8 mouse cellular contexts compared by ENCODE assay signal in genomic region chr14:8161777-8162176, GRCm38 (mm10). TPM values are rescaled to one million over a fixed set of nuclear protein-coding genes. Genes with fewer than 3 reads are reported as not detected.
DNase-seq lines count a peak whose midpoint lies in the region; ATAC-seq lines count a peak whose summit lies in the region.
"Had no signal": no experiment of that assay in that cellular context is flagged by ENCODE, and none has a peak within 500 bp of the region (broad histone marks: within the 10 kb centered on the region; RNA-seq: fewer than 3 reads in every experiment).

No protein-coding gene starts in this region.

- no peak overlapping the region for H3K9ac ChIP-seq in kidney, embryonic 16.5 days (replicated peaks; ENCODE audit: low read length)
- H3K9ac ChIP-seq: liver, embryonic 13.5 days had no signal

- H3K4me2 ChIP-seq in kidney, embryonic 16.5 days (replicated peaks; ENCODE audit: low read depth, low read length): no peak overlapping the region
- H3K4me2 ChIP-seq: liver, embryonic 13.5 days had no signal

- ATAC-seq in kidney, embryonic 16.5 days (ENCODE audit: low FRiP score, low TSS enrichment): no peak
- ATAC-seq in CD4-positive, CD25-positive, alpha-beta regulatory T cell, adult 4 months: peak; percentile 23

- H3K4me1 ChIP-seq in kidney, embryonic 16.5 days (ENCODE audit: insufficient read depth, low read length): no peaks in the 10 kb centered on the region
- H3K4me1 ChIP-seq: liver, embryonic 13.5 days had no signal

- 89% methylated on average over 2 of the region's 2 CpGs for WGBS in kidney, embryonic 16.5 days

- H3K4me3 ChIP-seq in kidney, embryonic 16.5 days (ENCODE audit: low read length): no peak overlapping the region
- H3K4me3 ChIP-seq: liver, embryonic 13.5 days had no signal

- no peak overlapping the region for H3K27ac ChIP-seq in kidney, embryonic 16.5 days (ENCODE audit: low read length)
- H3K27ac ChIP-seq: liver, embryonic 13.5 days had no signal

- H3K36me3 ChIP-seq in kidney, embryonic 16.5 days (ENCODE audit: insufficient read depth, low read length): peaks cover 47% of the 10 kb centered on the region

- H3K27me3 ChIP-seq in kidney, embryonic 16.5 days (ENCODE audit: insufficient read depth, low read length): no peaks in the 10 kb centered on the region
- H3K27me3 ChIP-seq: liver, embryonic 13.5 days had no signal

- H3K9me3 ChIP-seq in kidney, embryonic 16.5 days (ENCODE audit: low read length): no peaks in the 10 kb centered on the region
- H3K9me3 ChIP-seq: liver, embryonic 13.5 days had no signal

- DNase-seq in kidney, postnatal 10 days: peak; percentile 51
- peak; percentile 43 for DNase-seq in T-cell, adult 2 months (ENCODE audit: low spot score)
- peak; percentile 58 for DNase-seq in lung, postnatal 36 days
- no peak for DNase-seq in frontal cortex, postnatal 14 days (ENCODE audit: low spot score in 2 of 2)
- no peak for DNase-seq in left cerebral cortex, adult 8-10 months (ENCODE audit: low spot score in 2 of 2)
- DNase-seq: liver, embryonic 13.5 days had no signal

RNA-seq across cellular contexts. Expression of gene Pdhb, which starts 11.0 kb away (rescaled TPM):
- 267 and 278 TPM in 2 replicates for polyA plus RNA-seq in kidney, embryonic 16.5 days (2015; fragmentation: Nextera tagmentation; extraction: Ambion mirVana)
- 100 to 1,000 TPM; 139 to 163 TPM for polyA plus RNA-seq in CD4-positive, CD25-positive, alpha-beta regulatory T cell, adult 4 months (2017; shearing (Covaris generic))
- total RNA-seq in left cerebral cortex, adult 8-10 months (2022): 100 to 1,000 TPM; 153 to 174 (median 160) TPM

RNA-seq across cellular contexts. Expression of gene Kctd6, which starts 52.2 kb away (rescaled TPM):
- 3.3 and 3.6 TPM in 2 replicates for polyA plus RNA-seq in kidney, embryonic 16.5 days (2015; fragmentation: Nextera tagmentation; extraction: Ambion mirVana)
- polyA plus RNA-seq in CD4-positive, CD25-positive, alpha-beta regulatory T cell, adult 4 months (2017; shearing (Covaris generic)): 1 to 10 TPM; 2.0 to 3.4 TPM
- total RNA-seq in left cerebral cortex, adult 8-10 months (2022): 10 to 100 TPM; 34.4 to 40.6 (median 39.0) TPM

Comparison
In these comparisons a context has a peak if more than half of its experiments do, and no peak if none do; other contexts are left out.
1. DNase-seq: peak in kidney, postnatal 10 days (single experiment), T-cell, adult 2 months (single experiment) and lung, postnatal 36 days (single experiment); none in frontal cortex, postnatal 14 days (0 of 2) and left cerebral cortex, adult 8-10 months (0 of 2).